ENCODE assay signal across 9 mouse cellular contexts in genomic region chr19:53894538-53895121, GRCm38 (mm10). TPM values are rescaled to one million over a fixed set of nuclear protein-coding genes. Genes with fewer than 3 reads are reported as not detected.
DNase-seq lines count a peak whose midpoint lies in the region; ATAC-seq and TF ChIP-seq lines count a peak whose summit lies in the region.
"Had no signal": no experiment of that assay in that cellular context is flagged by ENCODE, and none has a peak within 500 bp of the region (broad histone marks: within the 10 kb centered on the region; RNA-seq: fewer than 3 reads in every experiment).

No protein-coding gene starts in this region.

- H3K4me2 ChIP-seq in kidney, embryonic 15.5 days = no peak overlapping the region
- no peak overlapping the region for H3K4me2 ChIP-seq in midbrain, embryonic 15.5 days

- peak; percentile 62 for ATAC-seq in Patski
- no peak for ATAC-seq in kidney, embryonic 15.5 days (replicated peaks; ENCODE audit: low FRiP score)
- peak; percentile 41 for ATAC-seq in megakaryocyte progenitor cell, adult 5-6 weeks (replicated peaks; ENCODE audit: poor library complexity)
- no peak for ATAC-seq in midbrain, embryonic 15.5 days (replicated peaks)

- H3K9ac ChIP-seq in kidney, embryonic 15.5 days = no peak overlapping the region
- H3K9ac ChIP-seq in midbrain, embryonic 15.5 days = no peak overlapping the region

- no peak for TF ChIP-seq CTCF in Patski (IDR thresholded peaks at IDR 0.05)

- DNase-seq in heart, adult 9 months (ENCODE audit: low spot score in 2 of 2) = peak; percentile 47 to 53
- DNase-seq in heart, postnatal 10 days = no peak
- DNase-seq in Patski (ENCODE audit: low read depth, low spot score) = no peak
- DNase-seq in left cerebral cortex, adult 11 months (ENCODE audit: low spot score) = no peak
- no peak for DNase-seq in retina, postnatal 1 day

- H3K4me3 ChIP-seq in kidney, embryonic 15.5 days (replicated peaks) = no peak overlapping the region
- no peak overlapping the region for H3K4me3 ChIP-seq in midbrain, embryonic 15.5 days

- in situ Hi-C loops in Patski (cut with MboI; ENCODE audit: low pct_unique_long_range_greater_than_20kb) = no loop called here

- 73% methylated on average over 12 of the region's 12 CpGs for WGBS in kidney, embryonic 15.5 days
- WGBS in midbrain, embryonic 15.5 days = 81% methylated on average over 12 of the region's 12 CpGs

- CTCF ChIA-PET in Patski (lab: Charles Lee) = interaction anchor here (1.3 to 1.9 kb wide), 2 partner anchors 8 to 27 kb away, joined by 4 to 5 read pairs; no protein-coding TSS in a partner anchor

- no peaks in the 10 kb centered on the region for H3K36me3 ChIP-seq in kidney, embryonic 15.5 days
- H3K36me3 ChIP-seq in midbrain, embryonic 15.5 days (replicated peaks) = no peaks in the 10 kb centered on the region
- H3K36me3 ChIP-seq: G1E had no signal

- intact Hi-C loops in heart, postnatal 10 days (cut with DNase I) = no loop called here

- 0 out of 2 replicates have a peak overlapping the region, but pooled peaks have one; percentile 29 for H3K27ac ChIP-seq in kidney, embryonic 15.5 days
- no peak overlapping the region for H3K27ac ChIP-seq in midbrain, embryonic 15.5 days

- POLR2A ChIA-PET in Patski (lab: Charles Lee) = interaction anchor here (0.6 to 1.0 kb wide), 2 partner anchors 15 to 123 kb away, joined by 3 read pairs; no protein-coding TSS in a partner anchor

- no peaks in the 10 kb centered on the region for H3K9me3 ChIP-seq in kidney, embryonic 15.5 days (replicated peaks)
- no peaks in the 10 kb centered on the region for H3K9me3 ChIP-seq in midbrain, embryonic 15.5 days
- H3K9me3 ChIP-seq: G1E had no signal

- peaks cover 31% of the 10 kb centered on the region for H3K4me1 ChIP-seq in kidney, embryonic 15.5 days
- no peaks in the 10 kb centered on the region for H3K4me1 ChIP-seq in midbrain, embryonic 15.5 days

- H3K27me3 ChIP-seq in Patski = no peaks in the 10 kb centered on the region
- no peaks in the 10 kb centered on the region for H3K27me3 ChIP-seq in kidney, embryonic 15.5 days
- no peaks in the 10 kb centered on the region for H3K27me3 ChIP-seq in midbrain, embryonic 15.5 days (replicated peaks)

RNA-seq across cellular contexts. Expression of gene Pdcd4, which starts 2.6 kb away (rescaled TPM):
- total RNA-seq in heart, postnatal 10 days (2021) = 10 to 100 TPM; 30.2 to 31.0 TPM
- 101 TPM for polyA plus RNA-seq in Patski (2021)
- 122 and 124 TPM in 2 replicates for polyA plus RNA-seq in kidney, embryonic 15.5 days (2015; fragmentation: Nextera tagmentation; extraction: Ambion mirVana)
- 295 and 305 TPM in 2 replicates for total RNA-seq in megakaryocyte progenitor cell, adult 5-6 weeks (2015)
- 358 and 441 TPM in 2 replicates for total RNA-seq in megakaryocyte progenitor cell, adult 5-6 weeks (2017)
- polyA plus RNA-seq in midbrain, embryonic 15.5 days (2015; fragmentation: Nextera tagmentation; extraction: Ambion mirVana) = 59.7 and 64.9 TPM in 2 replicates

RNA-seq across cellular contexts. Expression of gene Shoc2, which starts 49.5 kb away (rescaled TPM):
- 10 to 100 TPM; 35.8 to 36.7 TPM for total RNA-seq in heart, postnatal 10 days (2021)
- 65.6 TPM for polyA plus RNA-seq in Patski (2021)
- 50.2 and 51.5 TPM in 2 replicates for polyA plus RNA-seq in kidney, embryonic 15.5 days (2015; fragmentation: Nextera tagmentation; extraction: Ambion mirVana)
- 47.0 and 55.1 TPM in 2 replicates for total RNA-seq in megakaryocyte progenitor cell, adult 5-6 weeks (2015)
- 43.3 and 44.2 TPM in 2 replicates for total RNA-seq in megakaryocyte progenitor cell, adult 5-6 weeks (2017)
- polyA plus RNA-seq in midbrain, embryonic 15.5 days (2015; fragmentation: Nextera tagmentation; extraction: Ambion mirVana) = 56.9 and 60.6 TPM in 2 replicates

RNA-seq across cellular contexts. Expression of gene Bbip1, which starts 49.8 kb away (rescaled TPM):
- total RNA-seq in heart, postnatal 10 days (2021) = 10 to 100 TPM; 33.4 to 37.4 TPM
- 53.0 TPM for polyA plus RNA-seq in Patski (2021)
- 72.3 and 81.5 TPM in 2 replicates for polyA plus RNA-seq in kidney, embryonic 15.5 days (2015; fragmentation: Nextera tagmentation; extraction: Ambion mirVana)
- total RNA-seq in megakaryocyte progenitor cell, adult 5-6 weeks (2015) = 72.9 and 88.8 TPM in 2 replicates
- total RNA-seq in megakaryocyte progenitor cell, adult 5-6 weeks (2017) = 36.2 and 55.0 TPM in 2 replicates
- 116 and 123 TPM in 2 replicates for polyA plus RNA-seq in midbrain, embryonic 15.5 days (2015; fragmentation: Nextera tagmentation; extraction: Ambion mirVana)

Comparison
In these comparisons a context has a peak if more than half of its experiments do, and no peak if none do; other contexts are left out.
1. DNase-seq: peak in heart, adult 9 months (2 of 2); none in heart, postnatal 10 days (0 of 2), Patski (single experiment), left cerebral cortex, adult 11 months (single experiment) and retina, postnatal 1 day (single experiment).
2. ATAC-seq: peak in Patski (single experiment) and megakaryocyte progenitor cell, adult 5-6 weeks (single experiment); none in kidney, embryonic 15.5 days (single experiment) and midbrain, embryonic 15.5 days (single experiment).